Mouse (Mus musculus) neural tube, embryonic 13.5 days (tissue): ENCODE results near the gene Arl15. TPM values are rescaled to one million over a fixed set of nuclear protein-coding genes. Genes with fewer than 3 reads are reported as not detected.

Source experiments
- ATAC-seq: fragments of 200-750 bp; cut with Nextera tagmentation; 2 replicates; pipeline ENCODE4 v1.8.0; 2017; ENCODE audit warnings: low read depth, mild to moderate bottlenecking, moderate TSS enrichment, moderate library complexity
- H3K27ac ChIP-seq: fragments of 300-500 bp; sonication (generic); replicated peaks from 2 replicates; pipeline ENCODE4 v1.5.1; 2015; ENCODE audit warnings: moderate library complexity, mild to moderate bottlenecking, inconsistent platforms
- H3K27me3 ChIP-seq: fragments of 300-500 bp; sonication (generic); 2 replicates; pipeline ENCODE4 v1.6.1; 2015; ENCODE audit warnings: mild to moderate bottlenecking, inconsistent platforms
- H3K36me3 ChIP-seq: fragments of 300-500 bp; sonication (generic); 2 replicates; pipeline ENCODE4 v1.6.1; 2015; ENCODE audit warnings: mild to moderate bottlenecking, inconsistent platforms
- H3K4me1 ChIP-seq: fragments of 300-500 bp; sonication (generic); replicated peaks from 2 replicates; pipeline ENCODE4 v1.6.1; 2015; ENCODE audit warnings: inconsistent platforms
- H3K4me2 ChIP-seq: fragments of 300-500 bp; sonication (generic); 2 replicates; pipeline ENCODE4 v1.6.1; 2015; ENCODE audit warnings: inconsistent platforms, mild to moderate bottlenecking, moderate library complexity
- H3K4me3 ChIP-seq: fragments of 300-500 bp; sonication (generic); 2 replicates; pipeline ENCODE4 v1.5.1; 2015; ENCODE audit warnings: mild to moderate bottlenecking, inconsistent platforms
- H3K9ac ChIP-seq: fragments of 300-500 bp; sonication (generic); 2 replicates; pipeline ENCODE4 v1.6.1; 2015; ENCODE audit warnings: moderate library complexity, mild to moderate bottlenecking, inconsistent platforms
- H3K9me3 ChIP-seq: fragments of 300-500 bp; sonication (generic); 2 replicates; pipeline ENCODE4 v1.6.1; 2016; ENCODE audit warnings: inconsistent platforms
- WGBS: fragments of 180-500 bp; shearing (Covaris S2); methylation state at CpG from one replicate; pipeline ENCODE4 v1.1.7; 2015; 5-methylcytosine and 5-hydroxymethylcytosine counted together
- polyA plus RNA-seq: library from polyadenylated mRNA; unstranded; fragments of >200 nt; fragmentation: Nextera tagmentation; extraction: Ambion mirVana; gene quantifications from 2 replicates; pipeline ENCODE4 v1.2.1, GENCODE M21; 2015

Gene Arl15
- polyA plus RNA-seq, 1 experiment from 2014 or later, result 14.8 TPM

DNA sequence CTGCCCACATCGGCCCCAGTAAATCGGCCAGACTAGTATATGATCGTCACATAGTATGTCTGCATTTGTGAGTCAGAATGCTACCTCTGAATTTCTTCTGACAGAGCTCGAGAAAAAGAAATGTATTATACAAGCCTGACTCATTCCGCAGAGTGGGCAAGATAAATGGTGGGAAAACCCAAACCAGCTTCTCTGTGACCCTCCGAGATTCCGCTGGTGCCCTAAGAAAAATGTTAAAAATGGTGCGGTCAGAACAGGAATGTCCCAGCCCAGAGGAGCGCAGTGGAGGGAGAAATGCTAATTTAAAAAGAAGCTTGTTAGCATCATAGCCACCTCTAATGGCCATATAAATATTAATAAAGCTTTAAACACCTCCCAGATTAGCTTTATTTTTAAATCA is 216.2 kb downstream of the Arl15 start:
- Histone ChIP-seq H3K9ac (no peak overlapping the region), H3K27me3 (no peaks in the 10 kb centered on the region), H3K4me1 (peaks cover 14% of the 10 kb centered on the region; the same call in 1 of the 2 replicates), H3K4me3 (no peak overlapping the region), H3K9me3 (no peaks in the 10 kb centered on the region), H3K4me2 (no peak overlapping the region), H3K27ac (no peak overlapping the region), H3K36me3 (no peaks in the 10 kb centered on the region)
- ATAC-seq, result no peak
- WGBS, result 83% methylated on average over 9 of the region's 9 CpGs

DNA sequence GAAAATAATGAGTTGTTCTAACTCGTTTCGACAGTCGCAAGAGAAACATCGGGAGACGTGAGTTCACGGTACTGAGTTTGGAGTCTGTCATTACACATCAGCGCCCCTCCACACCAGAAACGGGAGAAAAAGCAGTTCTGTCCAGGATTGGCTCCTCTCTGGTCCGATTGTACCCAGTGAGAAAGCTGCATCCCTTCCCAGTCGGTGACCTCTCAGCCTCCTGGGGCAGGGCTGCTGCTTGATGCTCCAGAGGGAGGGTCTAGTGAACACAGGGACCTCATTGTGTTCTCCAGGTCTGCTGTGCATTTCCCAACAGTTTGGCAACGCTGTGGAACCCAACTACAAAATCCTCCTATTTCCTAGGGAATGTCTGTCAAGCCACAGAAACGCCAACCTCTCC is 216.7 kb downstream of the Arl15 start:
- 55% methylated on average over 12 of the region's 12 CpGs for WGBS

DNA sequence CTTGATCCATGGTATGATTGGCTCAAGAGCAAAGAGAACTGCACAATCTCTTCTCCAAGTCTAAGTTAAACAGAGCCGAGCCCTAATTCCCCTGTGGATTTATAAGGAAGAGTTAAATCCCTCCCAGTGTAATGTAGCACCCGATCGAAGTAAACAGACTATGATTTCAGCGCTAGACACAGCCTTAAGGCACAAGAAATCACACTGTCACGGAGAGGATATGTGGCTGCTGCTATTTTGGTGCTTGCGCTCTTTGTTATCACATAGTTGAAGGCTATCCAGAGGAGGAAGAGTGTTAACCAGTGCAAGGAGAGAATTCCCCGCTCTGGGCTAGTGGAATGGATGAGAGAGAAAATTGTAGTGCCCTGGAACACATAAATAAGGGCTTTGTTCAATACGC is 223.6 kb downstream of the Arl15 start:
- Histone ChIP-seq H3K36me3 (no peaks in the 10 kb centered on the region), H3K27me3 (no peaks in the 10 kb centered on the region), H3K9me3 (no peaks in the 10 kb centered on the region), H3K27ac (no peak overlapping the region), H3K9ac (no peak overlapping the region), H3K4me1 (no peaks in the 10 kb centered on the region), H3K4me3 (no peak overlapping the region), H3K4me2 (no peak overlapping the region)
- WGBS, result 74% methylated on average over 8 of the region's 8 CpGs
- ATAC-seq, result no peak

More for the DNA sequence above, 216.7 kb downstream of the Arl15 start:
- no peak overlapping the region for H3K4me2 ChIP-seq
- peak; percentile 61; the same call in 1 of the 2 replicates for ATAC-seq
- peaks cover 14% of the 10 kb centered on the region; the same call in 1 of the 2 replicates for H3K4me1 ChIP-seq
- no peak overlapping the region for H3K4me3 ChIP-seq
- H3K27me3 ChIP-seq, result no peaks in the 10 kb centered on the region
- H3K36me3 ChIP-seq, result no peaks in the 10 kb centered on the region
- H3K9me3 ChIP-seq, result no peaks in the 10 kb centered on the region
- no peak overlapping the region for H3K27ac ChIP-seq
- no peak overlapping the region for H3K9ac ChIP-seq

DNA sequence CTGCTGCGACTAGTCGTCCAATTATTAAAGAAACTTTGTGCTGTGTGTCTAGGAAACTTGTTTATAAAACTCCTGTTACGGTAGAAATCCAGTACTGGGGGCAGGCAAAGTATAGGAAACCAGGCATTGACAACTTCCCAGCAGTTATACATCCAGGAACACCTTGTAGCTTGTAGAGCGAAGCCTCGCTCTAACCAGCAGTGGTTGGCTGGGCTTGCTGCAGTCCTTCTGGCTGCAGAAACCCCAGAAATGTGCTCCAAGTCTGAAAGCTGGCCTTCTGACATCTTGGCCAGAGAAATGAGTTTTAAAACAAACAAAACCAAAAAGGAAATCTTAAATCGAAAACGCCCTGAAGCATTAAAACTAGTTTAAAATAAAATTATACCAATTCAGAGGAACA is 229.2 kb downstream of the Arl15 start:
- WGBS, result 95% methylated on average over 7 of the region's 7 CpGs
- ATAC-seq, result no peak
- no peaks in the 10 kb centered on the region for H3K36me3 ChIP-seq
- H3K27me3 ChIP-seq, result no peaks in the 10 kb centered on the region
- H3K27ac ChIP-seq, result no peak overlapping the region
- no peak overlapping the region for H3K9ac ChIP-seq
- H3K9me3 ChIP-seq, result no peaks in the 10 kb centered on the region
- no peak overlapping the region for H3K4me3 ChIP-seq
- H3K4me2 ChIP-seq, result no peak overlapping the region
- no peaks in the 10 kb centered on the region for H3K4me1 ChIP-seq

DNA sequence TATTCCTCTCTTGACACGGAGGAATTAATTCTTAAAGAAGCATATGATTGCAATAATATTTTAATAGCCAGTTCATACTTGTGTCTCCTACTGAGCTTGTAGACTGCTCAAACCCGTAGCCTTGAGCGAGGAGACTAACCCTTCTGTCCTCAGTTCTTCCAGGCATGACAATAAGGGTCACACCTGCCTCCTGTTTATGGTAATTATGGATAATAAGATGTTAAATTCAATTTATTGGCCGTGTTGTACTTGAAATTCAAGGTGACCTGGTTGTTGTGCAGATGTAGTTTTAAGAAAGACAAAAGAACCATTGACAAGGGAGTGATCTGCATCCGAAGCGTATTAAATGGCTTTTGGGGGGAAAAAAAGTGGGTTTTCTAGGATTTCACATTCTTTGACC is 232.0 kb downstream of the Arl15 start:
- no peak overlapping the region for H3K27ac ChIP-seq
- H3K36me3 ChIP-seq, result no peaks in the 10 kb centered on the region
- H3K27me3 ChIP-seq, result no peaks in the 10 kb centered on the region
- WGBS, result 67% methylated on average over 6 of the region's 6 CpGs
- H3K9ac ChIP-seq, result no peak overlapping the region
- H3K4me1 ChIP-seq, result no peaks in the 10 kb centered on the region
- no peaks in the 10 kb centered on the region for H3K9me3 ChIP-seq
- ATAC-seq, result no peak
- H3K4me3 ChIP-seq, result no peak overlapping the region
- no peak overlapping the region for H3K4me2 ChIP-seq

DNA sequence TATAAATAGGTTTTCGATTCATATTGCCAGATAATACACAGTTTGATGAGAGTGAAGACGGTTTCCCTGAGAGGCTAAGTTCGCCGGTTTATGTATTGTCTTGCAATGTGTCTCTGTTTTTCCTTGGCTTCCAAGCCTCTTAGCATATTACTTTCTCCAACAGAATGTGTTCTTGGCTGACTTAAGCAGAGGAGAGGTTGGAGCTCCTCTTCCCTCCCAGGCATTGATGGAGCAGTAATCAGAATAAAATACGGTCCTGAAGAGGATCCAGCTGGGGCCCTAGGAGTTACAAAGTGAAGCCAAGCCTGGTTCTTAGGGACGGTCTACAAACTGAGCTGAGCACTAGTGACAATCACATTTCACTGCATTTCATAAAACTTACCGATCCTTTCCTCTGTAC is 232.4 kb downstream of the Arl15 start:
- H3K4me3 ChIP-seq, result no peak overlapping the region
- WGBS, result 95% methylated on average over 7 of the region's 7 CpGs
- H3K9ac ChIP-seq, result no peak overlapping the region
- H3K36me3 ChIP-seq, result no peaks in the 10 kb centered on the region
- H3K4me2 ChIP-seq, result no peak overlapping the region
- H3K27ac ChIP-seq, result no peak overlapping the region
- no peaks in the 10 kb centered on the region for H3K9me3 ChIP-seq
- no peaks in the 10 kb centered on the region for H3K4me1 ChIP-seq
- H3K27me3 ChIP-seq, result no peaks in the 10 kb centered on the region
- no peak for ATAC-seq

DNA sequence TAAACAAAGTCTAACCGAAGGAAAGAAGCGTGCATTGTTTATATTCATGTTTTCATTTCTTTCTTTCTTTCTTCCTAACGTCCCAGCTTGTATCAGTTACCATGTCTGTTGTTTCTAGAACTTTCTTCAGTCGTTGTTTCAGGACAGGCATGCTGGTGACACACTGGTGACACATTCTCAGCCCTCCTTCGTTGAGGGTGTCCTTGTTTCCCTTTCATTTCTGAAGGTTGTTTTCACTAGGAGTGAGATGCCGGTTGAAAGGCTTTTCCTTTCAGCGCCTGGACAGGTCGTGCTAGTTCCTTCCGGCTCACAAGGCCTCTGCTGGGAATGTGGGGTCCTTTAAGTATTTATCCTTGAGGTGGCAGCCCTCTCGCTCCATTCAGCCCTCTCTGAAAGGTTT is 253.8 kb downstream of the Arl15 start:
- no peak overlapping the region for H3K9ac ChIP-seq
- no peak for ATAC-seq
- H3K27ac ChIP-seq, result no peak overlapping the region
- no peak overlapping the region for H3K4me2 ChIP-seq
- H3K36me3 ChIP-seq, result no peaks in the 10 kb centered on the region
- H3K9me3 ChIP-seq, result no peaks in the 10 kb centered on the region
- 56% methylated on average over 10 of the region's 10 CpGs for WGBS
- peaks cover 21% of the 10 kb centered on the region for H3K4me1 ChIP-seq
- H3K4me3 ChIP-seq, result no peak overlapping the region
- no peaks in the 10 kb centered on the region for H3K27me3 ChIP-seq

DNA sequence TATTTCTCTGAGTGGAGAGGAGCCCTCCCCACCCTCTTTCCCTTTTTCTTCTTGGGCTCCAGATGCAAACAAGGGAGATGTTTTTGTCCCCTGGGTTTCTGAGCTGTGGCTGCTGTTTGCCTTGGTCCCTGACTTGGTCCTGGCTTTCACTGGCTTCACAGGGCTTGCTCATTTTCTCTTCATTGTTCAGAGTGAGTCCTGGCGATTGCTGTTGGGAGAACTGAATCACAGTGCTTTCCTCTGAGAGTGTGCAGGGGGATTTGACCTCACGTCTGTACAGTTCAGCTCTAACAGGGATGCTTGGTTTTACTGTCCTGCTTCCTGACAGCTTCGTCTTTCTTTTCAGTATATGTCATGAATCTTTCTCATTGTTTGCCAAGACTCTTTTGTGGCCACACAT is 254.4 kb downstream of the Arl15 start:
- Histone ChIP-seq H3K4me2 (no peak overlapping the region), H3K9me3 (no peaks in the 10 kb centered on the region), H3K4me3 (no peak overlapping the region), H3K27me3 (no peaks in the 10 kb centered on the region), H3K9ac (no peak overlapping the region), H3K27ac (no peak overlapping the region), H3K4me1 (peaks cover 21% of the 10 kb centered on the region), H3K36me3 (no peaks in the 10 kb centered on the region)
- ATAC-seq, result no peak
- 18% methylated on average over 3 of the region's 3 CpGs for WGBS

DNA sequence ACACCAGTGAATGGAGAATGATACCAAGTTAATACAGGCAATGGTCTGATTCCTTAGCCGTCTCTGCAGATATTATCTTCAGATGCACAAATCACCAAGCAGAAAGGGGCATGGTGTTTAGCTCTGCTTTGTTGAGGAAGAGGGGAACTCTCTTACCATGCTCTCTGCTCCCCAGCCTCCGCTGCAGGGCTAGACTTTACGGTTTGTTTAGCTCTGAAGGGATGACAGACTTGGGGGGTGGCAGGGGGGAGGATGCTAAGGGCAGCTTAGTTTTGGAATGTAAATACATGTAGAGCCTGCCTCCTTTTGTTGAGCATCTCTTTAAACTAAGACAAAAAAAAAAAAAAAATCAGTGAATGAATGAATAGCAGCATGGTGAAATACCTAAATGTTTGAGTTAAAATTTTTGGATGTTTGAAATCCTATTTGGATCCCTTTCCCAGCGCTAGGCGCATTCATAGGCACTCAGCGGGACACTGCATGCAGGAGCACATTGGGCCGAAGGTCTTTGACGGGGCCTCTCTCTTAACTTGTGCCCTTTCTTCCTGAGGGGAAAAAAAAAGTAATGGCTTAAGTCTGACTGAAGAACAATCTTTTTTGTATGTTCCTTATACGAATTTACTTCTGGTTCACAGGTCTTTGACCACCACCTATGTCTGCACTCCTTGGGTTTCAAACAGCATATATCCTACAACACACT is 257.0 kb downstream of the Arl15 start:
- Histone ChIP-seq H3K4me3 (no peak overlapping the region), H3K27ac (no peak overlapping the region), H3K9me3 (no peaks in the 10 kb centered on the region), H3K4me2 (no peak overlapping the region), H3K36me3 (no peaks in the 10 kb centered on the region), H3K27me3 (no peaks in the 10 kb centered on the region), H3K9ac (no peak overlapping the region), H3K4me1 (peaks cover 21% of the 10 kb centered on the region)
- no peak for ATAC-seq
- 7% methylated on average over 9 of the region's 9 CpGs for WGBS

DNA sequence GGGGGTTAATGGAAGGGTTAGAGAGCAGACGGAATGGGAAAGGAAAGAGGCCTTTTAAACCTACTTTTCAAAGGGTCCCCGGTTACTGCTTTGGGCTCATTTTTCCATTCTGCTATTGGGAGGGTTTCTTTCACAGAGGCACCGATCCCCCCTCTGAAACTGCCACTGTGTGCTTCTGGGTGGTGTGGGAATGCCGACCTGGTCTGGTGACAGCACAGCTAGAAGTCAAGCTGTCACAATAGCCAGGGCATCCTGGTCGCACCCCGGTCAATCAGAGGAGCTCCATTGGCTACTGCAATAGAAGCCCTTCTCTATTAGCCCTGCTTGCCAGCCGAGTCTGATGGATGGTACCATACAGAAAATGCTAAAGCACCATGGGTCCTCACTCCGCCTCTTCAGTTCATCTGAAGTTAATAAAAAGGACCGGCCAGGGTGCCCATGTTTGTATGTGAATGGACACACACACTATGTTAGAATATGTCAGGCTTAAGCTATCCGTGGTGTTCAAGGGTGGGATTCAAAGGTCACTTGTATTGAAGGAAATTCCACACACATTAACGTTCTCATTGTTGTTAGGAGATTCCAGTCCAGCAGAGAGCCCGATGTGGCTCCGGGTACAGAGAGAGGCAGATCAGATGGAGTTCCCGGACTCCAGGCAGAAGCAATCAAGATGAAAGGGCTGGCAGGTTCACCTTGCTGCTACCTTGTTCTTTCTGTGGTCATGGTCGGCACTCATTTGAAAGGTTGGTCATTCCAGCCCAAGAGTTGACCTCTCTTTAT is 258.3 kb downstream of the Arl15 start:
- H3K27ac ChIP-seq, result no peak overlapping the region
- H3K27me3 ChIP-seq, result no peaks in the 10 kb centered on the region
- H3K4me2 ChIP-seq, result no peak overlapping the region
- H3K9me3 ChIP-seq, result no peaks in the 10 kb centered on the region
- peaks cover 21% of the 10 kb centered on the region for H3K4me1 ChIP-seq
- no peak overlapping the region for H3K9ac ChIP-seq
- H3K4me3 ChIP-seq, result no peak overlapping the region
- 16% methylated on average over 15 of the region's 15 CpGs for WGBS
- no peak for ATAC-seq
- no peaks in the 10 kb centered on the region for H3K36me3 ChIP-seq

DNA sequence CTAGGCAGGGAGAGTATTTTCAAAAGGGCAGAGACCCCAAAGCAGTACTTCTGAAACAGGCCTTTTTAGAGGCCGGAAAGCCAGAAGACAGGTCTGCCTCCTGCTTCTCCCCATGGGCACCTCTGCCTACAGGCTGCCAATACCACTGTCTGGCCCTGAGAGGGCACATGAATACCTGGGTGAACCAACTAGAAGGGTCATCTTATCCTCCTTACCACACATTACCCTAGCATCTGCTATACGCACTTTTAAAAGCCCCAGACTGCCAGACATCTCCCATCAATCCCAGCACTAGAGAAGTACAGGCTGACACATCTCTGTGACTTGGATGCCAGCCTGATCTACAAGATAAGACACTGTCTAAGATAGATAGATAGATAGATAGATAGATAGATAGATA is 259.0 kb downstream of the Arl15 start:
- Histone ChIP-seq H3K27ac (no peak overlapping the region), H3K4me2 (no peak overlapping the region), H3K36me3 (no peaks in the 10 kb centered on the region), H3K4me3 (no peak overlapping the region), H3K9me3 (no peaks in the 10 kb centered on the region), H3K27me3 (no peaks in the 10 kb centered on the region), H3K9ac (no peak overlapping the region), H3K4me1 (peaks cover 21% of the 10 kb centered on the region)
- ATAC-seq, result no peak
- 88% methylated on average over 2 of the region's 2 CpGs for WGBS

DNA sequence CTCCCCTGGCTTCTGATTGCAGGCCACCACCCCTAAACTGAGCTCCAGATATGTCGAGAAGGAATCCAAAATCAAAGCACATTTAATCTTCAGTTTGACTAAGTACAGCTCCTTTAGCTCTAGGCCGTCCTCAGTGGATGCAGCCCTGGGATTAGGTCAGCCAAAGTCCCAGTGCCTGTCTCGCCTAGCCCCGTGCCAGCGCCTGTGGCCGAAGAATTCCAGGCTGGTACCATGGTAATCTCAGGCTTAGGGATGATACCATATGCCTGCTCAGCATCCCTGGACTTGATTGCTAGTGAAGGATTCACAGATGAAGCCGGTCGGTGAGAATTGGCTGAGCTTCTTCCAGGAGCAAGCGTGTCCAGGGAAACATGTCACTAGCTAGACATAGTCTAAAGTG is 261.4 kb downstream of the Arl15 start:
- no peaks in the 10 kb centered on the region for H3K27me3 ChIP-seq
- H3K4me3 ChIP-seq, result no peak overlapping the region
- ATAC-seq, result no peak
- H3K27ac ChIP-seq, result no peak overlapping the region
- 75% methylated on average over 9 of the region's 9 CpGs for WGBS
- no peaks in the 10 kb centered on the region for H3K9me3 ChIP-seq
- no peak overlapping the region for H3K9ac ChIP-seq
- no peak overlapping the region for H3K4me2 ChIP-seq
- H3K4me1 ChIP-seq, result peaks cover 16% of the 10 kb centered on the region
- no peaks in the 10 kb centered on the region for H3K36me3 ChIP-seq
